Mouse (Mus musculus) Muller cell, postnatal 12 days (primary cell): ENCODE data around the gene Clns1a.

Experiments
- DNase-seq: peaks from one replicate; pipeline ENCODE4 v3.0.0-alpha.2; 2015; ENCODE audit errors: inconsistent ontology term

Clns1a gene

DNA sequence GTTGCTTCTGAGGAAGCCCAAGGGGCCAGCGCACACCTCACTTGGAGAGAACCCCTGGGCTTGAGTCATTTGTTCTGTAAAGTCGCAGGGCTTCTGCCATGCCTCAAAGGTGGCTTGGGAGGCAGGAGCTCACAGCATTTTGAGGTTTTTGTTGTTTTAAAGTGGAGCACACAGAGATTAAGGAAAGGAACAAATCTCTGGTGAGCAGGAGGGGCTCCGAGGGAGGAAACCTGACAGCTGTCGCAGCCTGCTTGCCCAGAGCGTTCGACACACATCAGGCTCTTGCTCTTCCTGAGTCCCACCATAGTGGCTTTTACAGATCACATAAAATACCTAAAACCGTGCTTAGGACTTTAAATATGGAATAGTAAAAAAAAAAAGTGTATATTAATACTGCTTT, 30.3 kb downstream of the Clns1a start:
- no peak for DNase-seq

DNA sequence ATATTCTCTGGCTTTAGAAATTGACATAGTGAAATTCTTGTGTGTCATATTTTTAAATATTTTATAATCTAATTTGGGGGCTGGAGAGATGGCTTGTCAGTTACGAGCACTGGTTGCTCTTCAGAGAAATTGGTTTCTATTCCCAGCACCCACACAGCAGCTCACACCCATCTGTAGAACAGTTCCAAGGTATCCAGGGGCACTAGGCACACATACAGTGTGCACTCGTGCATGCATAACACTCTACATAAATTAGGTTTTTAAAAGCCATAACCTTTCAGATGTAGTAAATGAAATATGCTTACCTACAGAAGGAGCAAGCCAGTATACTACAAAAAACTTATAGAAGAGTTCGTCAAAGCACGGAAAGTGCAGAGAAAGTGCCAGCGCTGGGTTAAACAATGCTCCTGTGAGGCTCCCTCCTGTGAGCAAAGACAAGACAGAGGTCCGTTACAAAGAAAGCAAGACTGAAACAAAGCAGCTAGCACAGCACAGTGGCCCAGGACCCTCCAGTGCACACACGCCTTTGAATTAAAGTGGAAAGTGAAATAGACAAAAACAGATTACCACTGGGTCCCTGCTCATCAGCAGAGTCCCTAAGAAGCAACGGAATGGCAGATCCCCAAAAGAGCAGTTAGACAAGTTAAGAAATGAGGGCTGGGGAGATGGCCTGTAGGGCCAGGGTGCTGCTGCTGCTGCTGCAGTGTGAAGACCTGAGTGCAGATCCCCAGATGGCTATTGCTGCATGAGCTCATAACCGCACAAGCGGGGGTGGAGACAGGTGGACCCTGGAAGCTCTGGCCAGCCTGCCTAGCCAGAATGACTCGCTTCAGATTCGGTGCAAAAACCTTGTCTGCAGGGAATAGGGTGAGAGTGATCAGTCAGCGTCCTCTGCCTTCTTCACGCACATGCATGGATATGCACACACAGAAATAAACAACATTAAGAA, 32.5 kb downstream of the Clns1a start:
- DNase-seq: no peak

DNA sequence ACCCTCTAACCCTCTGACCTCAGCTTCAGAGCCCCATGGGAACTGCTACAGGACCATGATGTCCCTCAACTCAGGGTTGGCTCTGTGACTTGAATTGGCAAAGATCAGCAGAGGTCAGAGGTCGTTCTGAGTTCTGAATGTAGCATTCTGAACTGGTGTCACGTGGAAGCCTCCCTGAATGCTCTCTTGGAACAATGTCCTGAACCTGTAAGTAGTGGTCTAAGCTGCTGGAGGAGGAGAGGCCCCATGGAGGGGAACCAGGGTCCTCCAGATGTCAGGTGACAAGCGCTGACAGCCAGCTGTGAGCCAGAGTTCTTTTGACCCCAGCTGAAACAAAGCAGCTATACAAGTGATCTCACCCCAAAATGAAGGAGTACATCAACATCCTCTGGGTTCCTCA, 34.0 kb downstream of the Clns1a start:
- no peak for DNase-seq

DNA sequence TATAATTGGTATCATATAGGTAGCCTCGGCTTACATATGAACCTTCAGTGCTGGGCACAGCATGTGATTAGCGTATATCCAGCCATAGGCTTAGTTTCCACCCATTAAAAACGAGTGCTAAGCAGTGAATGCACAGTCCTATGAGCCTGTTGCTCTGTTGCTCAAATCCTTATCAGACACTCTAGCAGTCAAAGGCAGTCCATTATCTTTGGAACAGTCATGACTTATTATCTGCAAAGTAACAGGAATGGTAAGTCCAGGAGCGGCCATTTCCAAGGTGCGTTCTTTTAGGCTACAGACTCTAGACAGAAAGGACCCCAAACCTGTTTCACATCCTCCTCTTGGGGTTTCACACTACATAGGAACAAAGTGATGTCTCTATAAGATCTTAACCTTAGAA, 37.2 kb downstream of the Clns1a start:
- DNase-seq: no peak

DNA sequence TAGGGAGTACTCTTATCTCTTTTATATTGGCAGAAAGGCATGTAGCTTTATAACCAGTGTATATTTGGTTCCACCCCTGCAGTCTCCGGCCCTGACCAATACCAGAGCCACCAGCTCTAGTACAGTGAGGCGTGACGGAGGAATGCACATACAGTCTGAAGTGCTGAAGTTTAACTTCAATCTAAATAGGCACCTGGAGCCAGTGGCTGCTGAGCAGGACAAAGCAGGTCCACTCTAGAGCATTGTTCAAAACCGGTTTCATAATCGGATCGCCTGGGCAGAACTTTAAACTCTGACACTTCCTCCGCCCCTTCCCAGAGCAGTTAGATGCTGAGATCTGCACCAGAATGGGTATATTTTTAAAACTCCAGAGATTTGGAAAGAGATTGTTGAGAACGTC, 38.6 kb downstream of the Clns1a start:
- no peak for DNase-seq

DNA sequence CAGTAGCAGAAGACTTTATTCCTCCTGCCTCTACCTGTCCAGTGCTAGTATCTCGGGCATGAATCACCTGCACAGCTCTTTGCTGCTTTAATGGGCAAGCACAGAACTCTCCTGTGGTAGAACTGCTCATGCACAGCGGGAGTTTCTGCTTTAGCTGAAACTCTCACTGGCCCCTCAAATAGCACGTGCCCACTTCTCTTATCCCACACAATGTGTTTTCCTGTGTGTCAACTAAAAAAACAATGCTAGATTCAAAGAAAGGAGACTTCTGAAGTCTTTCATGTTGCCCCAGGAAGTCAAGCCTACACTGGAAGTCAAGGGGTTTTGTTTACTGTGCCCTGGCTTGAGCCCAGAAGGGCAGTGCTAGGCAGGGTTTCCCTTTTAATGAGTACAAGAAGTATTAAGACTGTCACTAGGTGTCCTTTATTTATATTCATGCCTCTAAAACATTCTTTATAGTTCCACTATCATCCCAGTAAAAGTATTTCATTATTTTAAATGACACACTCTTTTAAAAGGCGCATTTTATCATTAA, 39.5 kb downstream of the Clns1a start:
- DNase-seq: no peak

DNA sequence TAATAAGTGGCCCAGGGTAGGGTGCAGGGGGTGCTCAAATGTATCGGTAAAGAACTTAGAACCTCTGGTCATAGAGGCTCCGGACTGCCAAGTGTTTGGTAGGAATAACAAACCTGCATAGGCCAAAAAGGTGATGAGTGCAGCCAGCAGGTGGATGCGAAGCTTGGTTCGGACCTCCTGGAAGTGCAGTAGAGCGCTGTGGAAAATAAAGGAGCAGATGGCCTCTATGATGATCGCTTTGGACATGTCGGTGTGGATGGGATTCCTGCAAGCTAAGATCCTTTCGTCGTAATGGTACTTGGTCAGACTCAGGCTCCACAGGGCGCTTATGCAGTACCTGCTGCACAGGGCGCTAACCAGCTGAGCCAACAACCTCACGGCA, 40.8 kb downstream of the Clns1a start:
- no peak for DNase-seq

DNA sequence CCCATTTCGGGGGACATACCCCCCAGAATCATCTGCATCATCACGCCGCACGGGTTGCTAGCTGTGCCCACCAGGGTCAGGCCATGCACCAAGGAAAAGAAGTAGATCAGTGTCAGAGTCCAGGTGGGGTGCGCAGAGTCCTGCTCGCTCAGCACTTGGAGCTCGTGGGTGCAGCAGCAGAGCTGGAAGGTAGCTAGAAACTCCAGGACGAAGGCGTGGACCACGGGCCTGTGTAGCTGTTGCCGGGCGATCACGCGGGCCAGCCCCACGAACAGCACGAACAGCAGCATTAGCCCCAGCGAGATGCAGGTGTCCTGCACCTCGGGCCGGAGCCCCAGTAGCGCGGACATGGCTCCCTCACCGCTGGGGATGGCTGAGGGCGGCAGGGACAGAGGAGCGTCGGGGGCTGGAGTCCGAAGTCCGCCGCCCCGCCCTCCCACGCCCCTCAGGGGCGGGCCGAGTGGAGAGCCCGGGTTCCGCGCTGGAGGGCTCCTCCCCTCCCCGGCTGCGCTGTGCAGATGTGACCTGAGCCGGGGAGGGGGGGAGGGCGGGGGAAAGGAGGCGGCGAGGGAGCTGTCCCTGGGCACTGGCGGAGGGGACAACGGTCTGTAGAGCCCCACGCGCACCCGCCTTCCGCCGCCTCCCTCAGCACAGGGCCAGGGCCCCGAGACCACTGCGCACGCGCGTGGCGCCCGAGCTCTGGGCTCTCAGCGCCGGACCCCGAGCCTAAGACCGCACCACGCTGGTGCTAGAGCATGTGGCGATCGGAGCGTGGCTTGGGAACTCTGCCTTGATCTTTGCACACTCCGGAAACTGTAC, 41.4 kb downstream of the Clns1a start, which contains the start of gene Aqp11:
TSS of gene Aqp11 (minus strand) at position 652 of the 819 bp plus-strand sequence.
- peak; percentile 93 for DNase-seq

DNA sequence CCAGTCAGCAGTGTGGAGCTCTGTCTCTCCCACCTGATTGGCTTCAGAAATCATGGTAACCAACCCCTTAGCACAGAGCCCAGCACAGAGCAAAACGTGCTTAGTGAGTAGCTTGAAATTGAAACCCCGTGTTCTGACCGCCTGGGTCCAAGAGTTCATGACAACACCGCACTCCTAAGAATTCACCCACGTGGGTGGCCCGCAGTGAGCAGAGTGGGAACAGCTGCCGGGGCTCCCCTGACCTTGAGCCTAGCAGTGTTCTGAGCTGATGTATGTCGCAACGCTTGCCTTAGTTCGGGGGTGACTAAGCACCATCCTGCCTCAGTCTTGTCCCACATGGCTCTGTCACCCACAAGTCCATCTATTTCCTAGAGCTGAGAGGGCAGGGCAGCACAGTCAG, 44.5 kb downstream of the Clns1a start:
- DNase-seq: no peak

DNA sequence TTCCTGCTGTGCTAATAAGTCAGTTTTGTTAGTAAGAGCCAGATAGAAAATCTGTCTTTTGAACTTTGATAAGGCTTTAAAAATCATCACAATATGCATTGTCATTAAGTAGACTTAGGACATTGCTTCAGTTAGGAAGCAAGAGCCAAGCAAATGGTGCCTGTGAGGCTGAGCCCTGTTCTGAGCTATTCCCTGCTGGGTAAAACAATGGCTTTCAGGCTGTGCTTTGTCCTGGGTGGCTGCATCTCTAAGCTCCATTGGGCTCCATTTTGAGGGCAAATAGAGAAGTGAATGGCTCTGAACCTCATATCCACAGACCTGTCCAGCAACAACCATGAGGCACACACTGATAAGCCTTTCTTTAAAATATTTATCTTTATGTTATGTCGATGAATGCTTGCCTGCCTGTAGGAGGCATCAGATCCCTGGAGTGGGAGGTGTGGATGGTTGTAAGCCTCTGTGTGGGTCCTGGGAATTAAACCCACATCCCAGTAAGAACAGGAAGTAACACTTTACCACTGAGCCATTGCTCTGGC, 45.4 kb downstream of the Clns1a start:
- no peak for DNase-seq

DNA sequence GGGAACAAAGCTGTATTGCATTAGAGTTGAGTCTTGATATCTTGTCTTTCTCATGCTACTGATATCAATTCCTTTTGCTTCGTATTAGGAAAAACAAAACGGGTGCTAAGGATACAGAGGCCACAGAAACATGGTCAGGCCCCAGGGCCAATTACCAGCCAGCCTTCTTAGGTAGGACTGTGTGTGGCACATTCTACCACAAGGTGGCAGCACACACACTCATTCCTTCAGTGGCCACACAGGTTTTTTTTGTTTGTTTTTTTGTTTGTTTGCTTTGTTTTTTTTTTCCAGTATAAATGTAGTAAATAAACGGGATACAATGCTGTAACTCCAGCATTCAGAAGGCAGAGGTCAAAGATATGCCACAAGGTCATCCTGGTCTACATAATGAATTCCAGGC, 48.9 kb downstream of the Clns1a start:
- peak; percentile 33 for DNase-seq

DNA sequence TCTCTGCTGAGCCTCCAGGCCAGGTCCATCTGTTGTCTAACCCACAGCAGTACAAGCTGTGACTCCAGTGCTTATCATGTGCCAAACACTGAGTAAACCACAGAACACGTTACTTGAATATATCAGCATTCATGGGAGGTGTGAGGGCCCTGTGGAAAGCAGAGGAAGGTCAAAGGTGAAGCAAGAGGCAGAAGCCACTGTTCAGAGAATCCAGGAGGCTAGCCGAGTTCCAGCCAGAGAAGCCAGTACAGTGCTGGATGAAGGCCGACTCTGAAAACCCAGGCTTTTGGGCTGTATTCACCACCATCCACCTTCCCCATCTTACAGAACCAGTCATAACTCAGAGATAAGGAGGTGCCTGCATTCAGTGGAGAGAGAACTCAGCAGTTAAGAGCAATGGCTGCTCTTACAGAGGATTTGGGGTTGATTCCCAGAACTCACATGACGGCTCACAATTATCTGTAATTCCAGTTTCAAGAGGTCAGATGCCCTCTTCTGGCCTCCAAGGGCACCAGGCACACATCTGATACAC, 50.8 kb downstream of the Clns1a start:
- no peak for DNase-seq

DNA sequence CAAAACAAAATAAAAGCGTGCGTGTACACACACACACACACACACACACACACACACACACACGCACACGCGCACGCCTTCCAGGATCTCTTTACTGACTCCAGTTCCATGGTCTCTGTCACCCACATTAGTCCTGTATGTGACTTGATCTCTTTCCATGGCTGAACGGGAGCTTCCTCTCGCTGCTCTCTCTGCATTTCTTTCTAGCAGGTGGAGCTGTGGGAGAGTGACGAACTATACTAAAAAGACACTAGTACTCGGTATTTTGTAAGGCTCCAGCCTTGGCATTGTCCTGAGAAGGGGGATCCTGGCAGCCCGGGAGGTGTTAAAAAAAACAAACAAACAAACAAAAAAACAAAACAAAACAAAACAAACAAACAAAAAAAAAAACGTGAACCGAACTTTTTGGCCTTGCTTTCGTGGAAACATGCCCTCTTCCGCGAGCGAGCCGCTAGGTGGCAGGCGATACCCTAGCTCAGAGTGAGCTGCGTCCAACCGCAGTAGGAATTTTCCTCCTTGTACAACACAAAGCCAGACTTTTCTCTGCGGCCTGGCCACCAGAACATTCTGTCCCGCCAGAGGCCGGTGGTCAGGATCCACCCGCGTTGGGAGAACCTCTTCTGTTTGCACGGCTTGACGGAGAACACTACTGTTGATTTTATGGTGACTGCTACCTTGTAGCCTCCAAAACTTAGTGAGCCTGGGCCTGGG, 51.5 kb downstream of the Clns1a start:
- peak; percentile 86 for DNase-seq

DNA sequence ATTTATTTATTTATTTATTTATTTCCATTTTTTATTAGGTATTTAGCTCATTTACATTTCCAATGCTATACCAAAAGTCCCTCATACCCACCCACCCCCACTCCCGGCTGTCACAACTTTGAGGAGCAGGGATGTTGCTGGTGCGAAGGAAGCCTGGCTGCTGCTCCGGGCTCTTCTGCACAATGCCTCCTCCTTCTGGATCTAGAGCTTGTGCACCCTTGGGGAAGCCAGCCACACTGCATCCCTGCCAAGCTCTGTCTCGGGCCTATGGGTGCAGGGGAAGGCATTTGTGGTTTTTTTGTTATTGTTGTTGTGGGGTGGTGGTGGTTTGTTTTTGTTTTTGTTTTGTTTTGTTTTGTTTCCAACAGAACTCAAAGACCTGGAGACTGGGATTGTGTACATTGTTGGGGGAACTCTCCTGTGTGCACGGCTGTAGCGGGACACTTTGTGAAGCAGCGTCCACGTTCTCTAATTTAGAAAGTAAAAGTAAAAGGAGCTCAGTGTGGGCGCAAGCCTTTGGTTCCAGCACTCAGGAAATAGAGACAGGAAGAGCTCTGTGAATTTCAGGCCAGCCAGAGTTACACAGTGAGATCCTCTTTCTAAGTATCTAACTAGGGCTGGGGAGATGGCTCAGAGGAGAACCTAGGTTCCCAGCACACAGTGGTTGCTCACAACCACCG, 52.2 kb downstream of the Clns1a start:
- peak; percentile 36 for DNase-seq

DNA sequence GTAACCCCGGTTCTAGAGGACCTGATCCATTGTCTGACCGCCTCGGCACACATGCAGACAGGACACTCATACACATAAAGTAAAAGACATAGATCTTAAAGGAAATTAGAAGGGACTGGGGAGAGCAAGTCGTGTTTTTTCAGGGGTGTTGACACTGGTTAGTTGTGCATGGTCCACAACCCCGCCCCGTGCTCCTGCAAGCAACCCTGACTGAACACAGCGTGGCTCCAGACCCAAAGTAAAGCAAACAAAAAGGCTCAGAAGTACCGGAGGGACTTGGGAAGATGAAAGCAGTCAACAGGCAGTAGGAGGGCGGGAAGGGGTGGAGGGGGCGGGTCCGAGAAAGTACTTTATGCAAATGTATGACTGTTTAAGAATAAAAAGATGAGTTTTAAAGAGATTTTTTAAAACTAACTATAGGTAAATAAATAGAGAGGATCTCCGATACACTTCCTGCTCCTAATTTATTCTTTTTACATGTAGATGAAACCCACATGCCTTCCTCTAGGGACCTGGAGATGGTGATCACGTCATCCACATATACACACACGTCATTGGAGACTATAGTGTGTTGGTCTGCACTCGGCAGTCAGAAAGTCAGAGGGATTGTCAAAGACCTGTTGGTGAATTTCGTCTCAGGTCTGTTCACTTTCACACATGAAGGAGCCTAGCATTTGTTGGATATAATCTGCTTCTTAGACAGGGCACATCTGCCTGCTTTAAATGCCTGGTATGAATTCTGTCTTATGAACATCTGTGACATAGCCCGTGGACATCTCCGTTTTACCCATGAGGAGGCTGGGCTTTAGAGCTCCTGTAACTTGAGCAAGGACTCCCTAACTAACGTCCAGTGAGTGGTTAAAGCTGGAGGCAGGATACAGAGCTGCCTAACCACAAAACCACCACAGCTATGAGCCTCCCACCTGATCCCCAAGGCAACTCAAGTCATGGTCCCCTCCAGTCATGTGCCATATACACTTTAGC, 53.1 kb downstream of the Clns1a start:
- no peak for DNase-seq

DNA sequence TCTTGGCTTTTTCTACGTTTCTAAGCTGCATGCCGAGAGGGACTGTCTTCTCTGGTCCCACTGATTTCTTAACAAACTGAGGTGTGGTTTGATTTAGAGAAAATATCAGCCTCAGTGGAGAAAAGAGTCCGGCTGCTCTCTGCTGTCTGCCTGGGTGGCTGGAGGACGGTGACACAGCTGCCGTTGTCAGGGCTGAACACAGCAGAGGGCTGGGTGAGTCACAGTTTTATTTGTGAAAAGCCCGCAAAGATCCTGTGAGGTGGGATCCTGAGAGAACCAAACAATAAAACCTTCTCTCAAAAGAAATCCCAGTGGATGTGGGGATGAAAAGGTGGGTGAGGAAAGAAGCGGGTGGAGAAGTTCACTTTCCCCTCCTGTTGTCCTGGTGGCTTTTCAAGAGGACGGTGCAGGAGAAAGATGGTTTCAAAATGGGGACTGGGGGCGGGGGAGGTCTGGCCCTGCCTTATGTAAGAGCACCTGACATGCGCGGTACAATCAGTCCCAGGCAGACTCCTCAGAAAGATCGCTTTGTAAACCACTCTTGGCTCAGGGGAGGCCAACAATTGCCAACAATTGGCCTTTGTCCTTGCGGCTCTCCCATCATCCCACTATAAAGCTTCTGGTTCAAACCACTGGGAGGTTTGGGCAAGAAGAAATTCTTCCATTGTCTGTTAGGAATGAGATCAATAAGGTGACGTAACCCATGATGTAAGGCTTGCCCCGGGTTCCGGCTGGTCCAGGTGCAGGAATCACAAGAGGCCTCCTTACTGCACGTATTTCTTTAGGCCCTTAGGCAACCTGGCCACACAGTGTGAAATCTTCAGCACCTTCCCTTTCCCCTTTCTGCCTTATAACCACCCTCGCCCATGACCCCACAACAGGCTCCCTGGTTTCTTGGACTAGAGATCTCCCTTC, 60.8 kb downstream of the Clns1a start:
- peak; percentile 93 for DNase-seq

DNA sequence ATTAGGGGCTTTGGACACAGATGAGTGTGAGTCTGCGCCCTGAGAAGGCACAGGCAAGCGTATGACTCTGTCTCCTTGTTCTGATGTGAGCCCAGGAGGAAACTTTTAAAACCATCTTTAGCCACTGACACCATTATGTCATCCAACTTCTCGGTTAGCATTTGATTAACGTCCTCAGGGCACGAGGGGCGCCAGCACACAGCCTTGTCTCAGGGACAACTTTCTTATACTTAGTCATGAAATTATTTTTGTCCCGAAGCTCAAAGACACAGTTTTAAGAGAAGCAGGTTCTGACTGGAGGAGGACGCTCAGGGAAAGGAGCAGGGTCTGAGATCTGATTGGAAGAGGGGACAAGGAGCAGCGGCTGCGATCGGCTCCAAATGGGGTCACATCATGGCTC, 68.2 kb downstream of the Clns1a start:
- DNase-seq: no peak

DNA sequence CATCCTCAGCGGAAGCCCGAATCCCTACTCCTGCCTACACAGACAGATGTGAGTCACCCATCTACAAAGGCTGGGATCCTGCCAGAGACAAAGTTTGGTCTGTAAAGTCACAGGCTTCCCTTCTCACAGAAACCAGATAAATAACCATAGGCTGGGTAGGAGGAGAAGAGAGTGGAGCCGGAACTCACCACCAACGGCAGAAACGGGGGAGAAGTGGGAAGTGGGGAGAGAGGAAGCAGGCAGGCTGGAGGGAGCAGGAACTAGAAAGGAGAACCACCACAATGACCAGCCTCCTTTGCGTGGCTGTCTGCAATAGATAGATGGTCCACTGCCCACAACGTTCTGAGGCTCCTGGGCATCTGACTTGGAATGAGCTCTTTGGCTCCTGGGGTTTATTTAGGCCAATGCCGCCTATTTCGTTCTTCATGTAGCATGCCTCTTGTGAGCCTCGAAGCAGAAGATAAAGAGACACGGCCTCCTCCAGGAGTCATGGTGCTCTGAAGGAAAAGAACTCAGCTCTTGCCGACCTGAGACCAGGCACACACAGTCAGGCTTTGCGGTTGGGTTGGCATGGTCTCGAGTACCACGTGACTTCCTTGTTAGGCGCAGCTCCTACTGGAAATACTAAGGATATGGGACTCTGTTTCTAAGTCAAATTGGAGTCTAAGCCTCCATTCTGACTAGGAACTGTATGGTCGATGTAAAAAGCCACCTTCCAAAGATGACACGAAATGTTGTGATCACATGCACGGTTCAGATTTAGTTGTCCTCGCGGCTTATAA, 68.9 kb downstream of the Clns1a start:
- peak; percentile 52 for DNase-seq
